Mouse (Mus musculus) urinary bladder, postnatal 14 days (tissue): Measurements from ENCODE around the gene Cerk.
"Not testable (repeated sequence)": the region's sequence is repeated elsewhere in the genome, so short reads cannot be mapped to it uniquely, and the experiment has no call there.

Experiments used
- DNase-seq: peaks from one replicate; pipeline ENCODE4 v3.0.0; 2021; ENCODE audit warnings: low spot score

Cerk gene

DNA sequence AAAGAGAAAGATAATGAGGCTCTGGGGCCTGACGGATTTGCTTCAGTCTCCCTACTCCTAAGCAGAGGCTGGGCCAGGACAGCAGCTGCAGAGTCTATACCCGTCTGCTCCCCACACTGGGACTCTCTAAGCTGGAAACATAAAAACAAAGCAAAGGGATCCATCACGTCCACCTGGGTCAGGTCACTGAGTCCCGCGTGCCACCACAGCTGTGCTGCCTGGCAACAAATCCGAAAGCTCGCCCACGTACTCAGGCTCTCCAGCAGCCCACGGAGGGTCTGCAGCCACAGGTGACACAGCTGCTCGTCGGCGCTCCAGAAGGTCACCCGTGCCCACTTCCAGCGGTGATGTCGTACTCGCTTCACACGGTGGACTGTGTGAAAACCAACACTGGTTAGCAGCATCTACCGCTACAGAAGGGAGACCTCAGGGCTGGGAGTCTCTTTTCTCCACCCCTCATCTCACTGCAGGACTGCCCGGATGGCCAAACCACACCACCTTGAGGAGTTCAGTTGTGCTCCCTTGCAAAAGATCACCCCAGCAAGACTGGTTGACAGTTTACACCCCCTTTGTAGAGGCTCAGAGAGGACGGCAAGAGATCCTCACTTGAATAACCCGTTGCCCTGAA is 21.1 kb downstream of the Cerk start:
- DNase-seq: no peak

DNA sequence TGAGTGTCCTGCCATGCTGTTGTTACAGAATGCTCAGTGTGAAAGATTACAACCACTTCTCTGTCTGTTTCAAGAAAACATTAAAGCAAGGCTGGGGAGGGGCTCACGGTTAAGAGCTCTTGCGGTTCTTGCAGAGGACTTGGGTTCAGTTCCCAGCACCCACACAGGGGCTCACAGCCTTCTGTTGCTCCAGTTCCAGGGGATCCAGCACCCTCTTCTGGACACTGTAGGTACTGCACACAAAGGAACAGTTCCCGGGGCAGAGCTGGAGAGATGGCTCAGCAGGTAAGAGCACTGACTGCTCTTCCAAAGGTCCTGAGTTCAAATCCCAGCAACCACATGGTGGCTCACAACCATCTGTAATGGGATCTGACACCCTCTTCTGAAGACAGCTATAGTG is 24.1 kb downstream of the Cerk start:
- not testable (repeated sequence) for DNase-seq

DNA sequence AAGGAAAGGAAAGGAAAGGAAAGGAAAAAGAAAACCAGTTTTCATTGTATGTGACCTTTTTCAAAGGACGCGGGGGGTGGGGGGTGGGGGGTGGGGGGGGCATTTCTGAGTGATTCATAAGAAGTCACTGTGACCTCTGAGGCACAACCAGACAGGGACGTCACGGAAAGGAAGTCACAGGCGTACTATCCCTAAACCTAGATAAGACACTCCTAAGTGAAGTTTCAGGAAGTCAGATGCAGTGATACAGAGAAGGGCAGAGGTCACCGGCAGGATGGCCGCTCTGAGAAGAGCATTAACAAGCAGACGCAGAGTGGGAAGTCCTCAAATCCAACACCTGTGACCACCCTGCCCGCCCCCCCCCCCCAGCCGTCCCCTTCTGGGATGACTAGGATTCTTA is 25.0 kb downstream of the Cerk start:
- no peak for DNase-seq

DNA sequence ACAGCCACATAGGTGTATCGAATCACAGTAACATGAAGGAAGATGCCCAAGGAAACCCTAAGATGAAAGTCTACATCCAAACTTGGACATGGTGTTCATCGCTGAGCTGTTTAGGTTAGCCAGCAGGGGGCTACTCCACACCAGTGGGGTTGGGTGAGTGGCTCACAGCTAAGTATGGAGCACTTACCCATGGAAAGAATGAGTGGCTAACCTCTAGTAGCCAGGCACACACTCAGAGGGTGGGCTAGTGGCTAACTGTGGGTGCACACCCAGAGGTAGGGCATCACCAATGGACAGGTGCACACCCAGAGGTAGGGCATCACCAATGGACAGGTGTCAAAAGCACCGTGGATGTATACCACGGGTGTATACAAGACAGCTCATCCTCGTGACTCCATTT is 26.2 kb downstream of the Cerk start:
- no peak for DNase-seq

DNA sequence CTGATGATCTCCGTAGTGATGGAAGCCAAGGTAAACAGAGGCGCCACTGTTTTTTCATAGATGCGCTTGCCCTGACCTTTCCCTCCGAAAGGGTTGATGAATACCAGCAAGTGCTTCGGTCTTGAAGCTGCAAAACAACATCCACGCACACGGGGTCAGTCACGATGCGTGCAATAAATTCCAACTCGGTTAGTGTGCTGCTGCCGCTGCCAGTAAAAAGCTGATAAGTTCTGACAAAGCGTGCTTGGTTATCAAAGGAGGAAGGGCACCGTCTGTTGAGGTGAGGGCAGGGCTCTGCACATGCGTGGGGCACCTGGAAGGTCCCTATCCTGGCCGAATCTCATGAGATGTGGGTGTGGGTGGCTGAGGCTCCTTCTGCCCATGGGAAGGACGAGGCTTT is 26.8 kb downstream of the Cerk start:
- no peak for DNase-seq

DNA sequence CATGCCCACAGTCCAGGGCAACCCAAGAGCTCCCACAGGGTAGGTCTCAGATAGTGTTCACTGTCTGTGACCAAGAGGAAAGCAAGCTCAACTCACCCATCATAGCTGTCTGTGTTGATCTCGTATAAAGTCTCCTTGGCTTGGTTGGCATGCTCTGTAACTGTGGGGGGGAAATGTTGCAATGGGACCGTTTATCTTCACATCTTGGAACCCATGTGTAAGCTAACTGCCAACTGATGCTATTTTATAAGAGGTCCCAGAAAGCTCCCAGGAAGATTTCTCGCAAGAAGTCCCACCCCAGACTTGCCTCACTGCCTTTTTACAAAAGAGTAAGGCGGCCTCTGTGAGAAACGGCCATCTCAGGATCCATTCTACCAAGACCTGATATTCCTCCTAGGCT is 29.4 kb downstream of the Cerk start:
- DNase-seq: no peak

DNA sequence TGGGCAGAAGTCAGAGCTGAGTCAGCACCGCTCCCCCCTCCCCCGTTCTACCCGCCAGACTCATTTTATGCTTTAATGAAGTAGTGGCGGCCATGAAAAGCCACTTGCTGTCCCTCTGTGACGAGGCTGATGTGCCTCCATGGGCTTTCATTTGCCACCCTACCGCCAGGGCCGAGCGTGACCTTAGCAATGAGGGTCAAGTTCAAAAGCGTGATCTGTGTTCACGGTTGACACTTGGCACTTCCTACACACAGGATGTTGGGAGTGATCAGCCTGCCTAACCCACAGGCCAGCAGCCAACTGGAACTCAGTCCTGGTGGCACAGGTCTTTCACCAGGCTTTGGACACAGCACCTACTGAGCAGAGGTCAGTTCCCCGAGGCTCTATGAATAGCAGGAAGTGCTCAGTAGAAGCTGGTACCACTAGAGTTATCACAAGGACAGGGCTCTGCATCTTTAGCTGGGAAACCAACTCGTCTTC is 32.4 kb downstream of the Cerk start:
- DNase-seq: no peak

DNA sequence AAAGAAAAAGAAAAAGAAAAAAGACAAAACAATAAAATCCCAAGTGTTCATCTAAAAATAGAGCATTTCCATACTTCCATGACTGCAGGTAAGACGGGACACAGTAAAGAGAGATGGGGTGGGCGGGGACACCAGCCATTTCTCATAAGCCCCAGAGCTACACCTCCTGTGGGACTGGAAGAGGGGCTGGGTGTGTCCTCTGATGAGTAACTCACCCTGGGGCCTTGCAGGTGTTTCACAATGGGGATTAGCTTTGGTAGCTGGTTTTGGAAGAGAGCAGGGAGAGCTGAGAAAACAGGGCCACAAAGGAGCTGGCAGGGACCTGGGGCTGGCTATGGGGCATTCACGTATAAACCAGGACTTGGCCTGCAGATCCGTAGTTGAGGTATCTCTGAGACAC is 35.3 kb downstream of the Cerk start:
- DNase-seq: no peak

DNA sequence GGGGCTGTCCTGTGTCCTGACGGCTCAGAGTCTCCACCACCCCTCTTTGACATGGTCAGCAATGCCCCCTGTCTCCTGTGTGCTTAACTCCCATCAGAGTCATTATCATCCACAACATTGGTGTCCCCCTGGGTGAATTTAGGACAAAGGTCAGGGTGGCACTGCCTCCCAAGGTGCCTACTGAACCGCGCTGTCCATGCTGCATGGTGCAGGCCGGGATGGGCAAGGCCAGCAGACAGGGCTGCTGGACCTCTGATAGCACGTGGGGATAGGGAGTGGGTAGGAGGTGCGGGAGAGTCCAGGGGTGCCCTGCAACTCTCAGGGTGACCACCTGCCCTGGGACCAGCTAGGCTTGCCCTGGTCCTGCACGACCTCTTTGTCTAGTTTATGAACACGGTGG is 39.0 kb downstream of the Cerk start:
- no peak for DNase-seq

DNA sequence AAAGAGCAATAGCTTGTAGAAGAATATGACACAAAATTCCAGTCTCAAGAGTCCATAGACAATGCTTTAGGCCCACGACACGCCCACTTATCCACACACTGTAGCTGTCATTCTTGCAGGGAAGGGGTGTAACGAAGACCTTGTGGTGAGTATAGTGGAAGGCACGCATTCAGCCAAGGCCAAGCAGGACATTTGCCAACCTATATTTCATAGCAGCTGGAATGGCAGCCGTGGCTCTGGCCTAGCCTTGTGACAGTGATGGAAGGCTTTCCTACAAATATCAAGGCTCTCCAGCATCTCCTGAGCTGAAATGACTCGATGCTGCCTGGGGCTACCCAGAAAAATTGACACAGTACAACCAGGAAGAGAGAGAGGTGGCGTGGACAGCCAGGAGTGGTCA is 40.9 kb downstream of the Cerk start:
- no peak for DNase-seq

DNA sequence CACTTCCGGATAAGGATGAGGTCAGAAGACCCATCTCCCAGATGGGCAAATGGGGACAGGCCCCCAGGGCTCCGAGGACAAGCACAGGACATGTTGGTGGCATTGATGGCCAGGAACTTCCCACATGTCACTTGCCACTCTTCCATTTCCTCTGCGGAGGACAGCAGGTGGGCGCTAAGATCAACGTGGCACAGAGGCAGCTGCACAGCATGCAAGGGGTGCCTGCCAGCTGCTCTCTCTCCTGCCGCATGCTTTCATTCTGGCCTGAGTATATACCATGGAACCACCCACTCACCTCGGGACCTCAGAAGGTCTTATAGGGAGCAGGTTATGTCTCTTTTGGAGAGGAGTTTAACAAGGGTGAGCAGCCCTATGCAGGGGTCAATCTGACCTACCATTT is 41.4 kb downstream of the Cerk start:
- no peak for DNase-seq

DNA sequence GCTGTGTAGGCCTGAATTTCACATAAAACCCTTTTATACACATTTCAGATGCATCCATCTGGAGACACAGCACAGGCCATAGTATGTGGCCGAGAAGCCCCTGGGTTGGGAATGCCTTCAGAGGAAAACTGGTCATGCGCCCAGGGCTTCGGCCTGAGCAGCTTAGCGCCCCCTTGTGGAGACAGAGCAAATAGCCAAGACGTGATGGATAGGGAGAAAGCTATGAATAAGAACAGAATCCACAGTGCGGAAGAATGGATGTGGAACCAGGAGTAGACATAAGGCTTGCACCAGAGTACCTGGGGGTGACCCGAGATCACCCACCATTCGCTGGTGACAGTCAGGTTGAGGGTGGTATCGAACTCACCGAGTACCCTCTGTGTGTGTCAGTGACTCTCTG is 45.6 kb downstream of the Cerk start:
- peak; percentile 58 for DNase-seq

DNA sequence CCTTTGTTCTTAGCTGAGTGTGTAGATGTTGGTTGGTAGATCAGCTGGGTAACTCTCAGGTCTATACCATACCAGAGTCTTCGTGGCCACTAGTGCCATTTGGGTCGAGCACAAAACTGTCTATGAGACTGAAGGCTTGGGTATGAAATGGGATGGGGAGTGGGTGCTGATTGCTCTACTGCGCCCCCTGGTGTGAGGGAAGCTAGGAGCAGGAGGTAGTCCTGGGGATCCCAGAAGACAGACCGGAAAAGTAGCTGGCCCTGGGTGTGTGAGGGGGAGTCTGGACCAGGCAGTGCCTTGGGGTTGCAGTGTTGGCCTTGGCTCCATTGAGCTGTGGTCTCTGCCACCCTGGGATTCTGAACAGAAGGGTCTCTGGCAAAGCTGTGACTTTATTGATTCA is 48.3 kb downstream of the Cerk start:
- peak; percentile 24 for DNase-seq

DNA sequence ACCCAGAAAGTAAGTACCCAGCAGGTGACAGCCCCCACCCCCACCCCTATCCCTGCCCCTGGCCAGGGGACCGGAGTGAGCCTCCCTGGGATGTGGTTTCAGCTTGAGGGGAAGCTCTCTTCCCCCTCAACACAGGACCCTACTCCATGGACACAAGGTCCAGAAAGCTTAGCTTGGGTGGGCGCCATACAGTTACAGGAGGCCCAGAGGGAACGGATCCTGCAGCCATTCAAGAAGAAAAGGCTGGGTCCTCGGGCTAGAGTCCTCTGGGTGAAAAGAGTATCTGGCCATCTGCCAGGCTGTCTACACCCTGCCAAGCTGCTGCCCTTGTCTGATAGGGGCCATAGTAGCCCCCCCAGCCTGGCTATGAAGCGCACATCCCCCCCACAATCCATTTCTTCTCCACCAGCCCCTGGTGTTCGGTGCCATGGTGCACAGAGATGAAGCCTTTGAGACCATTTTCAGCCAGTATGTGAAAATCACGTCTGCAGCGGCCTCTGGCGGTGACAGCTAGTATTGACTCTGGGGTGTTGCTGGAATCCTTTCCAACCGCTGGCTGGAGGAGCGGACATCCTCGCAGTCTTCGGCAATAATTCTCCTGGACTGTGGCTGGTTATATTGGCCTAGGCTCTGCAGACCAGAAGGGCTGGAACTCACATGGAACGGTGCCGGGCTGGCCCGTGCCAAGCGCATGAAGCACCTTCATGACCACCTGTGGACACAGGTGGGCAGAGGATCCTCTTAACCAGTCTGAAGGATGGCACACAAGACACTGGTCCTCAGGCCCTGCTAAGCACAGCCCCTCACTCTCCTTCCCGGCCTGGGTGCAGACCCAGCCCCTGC is 50.8 kb downstream of the Cerk start:
- peak; percentile 89 for DNase-seq

DNA sequence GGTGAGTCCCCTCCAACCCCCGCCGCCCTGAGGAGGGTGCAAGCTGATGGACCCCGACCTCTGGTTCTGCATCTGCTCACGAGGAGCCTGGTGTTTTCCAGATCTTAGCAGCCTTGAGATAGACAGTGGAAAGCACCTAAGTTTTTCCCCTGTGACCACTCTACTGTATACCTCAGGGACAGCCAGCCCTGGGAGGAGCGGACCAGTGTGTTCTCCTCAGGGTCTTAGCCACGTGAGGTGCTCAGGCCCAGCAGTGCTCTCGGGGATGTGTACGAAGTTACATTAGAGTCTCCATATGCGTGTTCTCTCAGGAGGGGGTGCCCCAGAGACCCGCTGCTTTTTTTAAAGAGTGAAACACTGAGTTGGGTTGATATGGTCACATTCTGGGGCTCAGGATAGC is 55.3 kb downstream of the Cerk start:
- no peak for DNase-seq

DNA sequence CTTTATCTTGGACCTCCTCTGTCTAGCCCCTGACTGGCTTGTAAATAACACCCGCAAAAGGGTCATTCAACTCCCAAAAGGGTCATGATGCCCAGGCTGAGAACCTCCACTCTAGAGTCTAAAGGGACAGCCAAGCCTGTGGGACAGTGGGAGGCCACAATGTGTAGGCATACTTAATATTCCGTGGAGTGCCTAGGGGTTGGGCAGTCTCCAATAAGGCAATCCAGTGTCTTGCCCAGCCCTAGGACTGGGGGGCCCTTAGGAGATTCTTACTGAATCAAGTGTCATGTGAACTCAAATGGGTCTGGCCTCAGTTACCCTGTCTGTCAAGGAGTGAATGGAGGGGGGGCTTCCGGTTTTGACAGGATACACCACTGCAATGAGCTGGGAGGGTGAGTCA is 56.9 kb downstream of the Cerk start:
- no peak for DNase-seq

DNA sequence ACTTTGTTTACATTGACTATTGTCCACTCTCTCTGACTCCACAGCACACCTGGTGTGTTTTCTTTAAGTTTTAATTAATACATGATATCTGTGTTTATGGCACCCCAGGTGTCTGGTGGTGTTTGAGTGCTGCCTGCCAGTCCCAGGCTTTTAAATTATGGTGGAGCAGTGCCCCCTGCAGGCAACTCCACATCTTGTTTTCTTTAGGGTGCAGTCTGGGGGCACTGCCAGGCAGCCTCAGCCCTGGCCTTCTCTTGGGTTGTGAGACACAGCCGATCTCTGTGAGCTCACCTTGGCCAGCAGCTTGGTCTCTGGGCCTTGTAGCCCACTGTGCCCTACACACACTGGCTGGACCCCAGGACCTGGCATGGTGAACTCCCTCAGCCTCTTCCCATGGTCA is 61.6 kb downstream of the Cerk start:
- DNase-seq: peak; percentile 74

DNA sequence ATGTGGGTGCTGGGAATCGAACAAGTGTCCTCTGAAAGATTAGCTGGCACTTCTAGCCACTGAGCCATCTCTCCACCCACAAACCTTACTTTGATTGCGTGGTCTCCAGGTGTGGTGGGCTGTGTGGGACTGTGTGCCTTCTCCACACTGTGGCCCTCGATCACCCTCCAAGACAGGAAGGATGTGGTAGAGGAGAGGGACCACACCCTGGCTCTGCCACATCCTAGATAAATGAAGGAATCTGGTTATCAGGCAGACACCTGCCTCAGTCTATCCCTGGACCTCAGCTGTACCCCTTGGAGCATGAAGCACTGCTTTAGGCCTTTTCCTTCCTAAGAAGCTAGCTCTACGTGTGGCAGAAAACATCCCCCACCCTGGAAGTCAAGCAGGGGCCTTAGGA is 62.5 kb downstream of the Cerk start:
- DNase-seq: no peak

DNA sequence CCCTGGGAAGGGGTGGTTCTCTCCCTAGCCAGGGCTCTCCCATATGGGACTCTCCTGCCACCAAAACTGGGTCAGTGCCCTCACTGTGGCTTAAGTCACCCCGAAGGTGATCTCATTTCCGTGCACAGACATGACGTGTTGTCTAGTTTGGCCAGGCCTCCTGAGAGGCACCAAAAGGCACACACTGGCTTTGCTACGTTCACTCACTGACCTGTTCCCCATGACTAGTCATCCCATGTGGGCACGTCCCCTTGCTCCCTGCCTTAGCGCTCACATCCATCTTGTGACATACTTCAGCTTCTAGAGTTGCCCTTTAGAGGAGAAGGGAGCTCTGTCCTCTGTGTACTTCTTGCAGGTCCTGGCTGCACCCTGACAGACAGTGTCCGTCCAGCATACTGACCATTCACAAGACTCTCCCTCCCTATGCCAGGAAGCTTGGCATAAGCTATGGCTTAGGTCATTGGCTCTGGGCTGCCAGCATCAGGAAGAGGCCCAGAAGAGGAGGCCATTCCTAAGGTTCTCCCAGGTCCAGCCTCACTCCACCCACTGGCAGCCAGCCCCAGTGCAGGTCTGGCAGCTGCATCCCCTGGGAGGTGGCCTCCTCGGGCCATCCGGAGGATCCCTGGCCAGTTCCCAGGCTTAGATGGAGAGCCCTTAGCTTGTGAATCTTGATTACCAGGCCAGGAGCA is 63.5 kb downstream of the Cerk start:
- DNase-seq: peak; percentile 27

DNA sequence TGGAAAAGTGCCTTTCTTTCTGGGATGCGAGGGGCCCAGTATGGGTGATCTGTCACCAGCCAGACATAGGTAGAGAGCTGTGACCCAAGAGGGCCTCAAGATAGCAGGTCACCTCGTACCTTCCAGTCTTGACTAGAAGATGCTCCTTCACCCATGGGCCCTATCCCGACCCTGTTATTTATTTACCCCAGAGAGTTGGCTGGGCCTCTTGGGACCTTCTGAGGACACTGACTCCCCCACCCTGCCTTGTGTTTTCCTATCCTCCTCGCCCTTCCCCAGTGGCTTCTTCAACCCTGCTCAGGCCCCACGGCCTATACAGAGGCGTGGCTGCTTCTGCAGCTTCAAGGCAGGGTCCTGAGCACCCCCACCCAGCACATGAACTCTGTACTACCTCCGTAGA is 66.8 kb downstream of the Cerk start:
- no peak for DNase-seq

DNA sequence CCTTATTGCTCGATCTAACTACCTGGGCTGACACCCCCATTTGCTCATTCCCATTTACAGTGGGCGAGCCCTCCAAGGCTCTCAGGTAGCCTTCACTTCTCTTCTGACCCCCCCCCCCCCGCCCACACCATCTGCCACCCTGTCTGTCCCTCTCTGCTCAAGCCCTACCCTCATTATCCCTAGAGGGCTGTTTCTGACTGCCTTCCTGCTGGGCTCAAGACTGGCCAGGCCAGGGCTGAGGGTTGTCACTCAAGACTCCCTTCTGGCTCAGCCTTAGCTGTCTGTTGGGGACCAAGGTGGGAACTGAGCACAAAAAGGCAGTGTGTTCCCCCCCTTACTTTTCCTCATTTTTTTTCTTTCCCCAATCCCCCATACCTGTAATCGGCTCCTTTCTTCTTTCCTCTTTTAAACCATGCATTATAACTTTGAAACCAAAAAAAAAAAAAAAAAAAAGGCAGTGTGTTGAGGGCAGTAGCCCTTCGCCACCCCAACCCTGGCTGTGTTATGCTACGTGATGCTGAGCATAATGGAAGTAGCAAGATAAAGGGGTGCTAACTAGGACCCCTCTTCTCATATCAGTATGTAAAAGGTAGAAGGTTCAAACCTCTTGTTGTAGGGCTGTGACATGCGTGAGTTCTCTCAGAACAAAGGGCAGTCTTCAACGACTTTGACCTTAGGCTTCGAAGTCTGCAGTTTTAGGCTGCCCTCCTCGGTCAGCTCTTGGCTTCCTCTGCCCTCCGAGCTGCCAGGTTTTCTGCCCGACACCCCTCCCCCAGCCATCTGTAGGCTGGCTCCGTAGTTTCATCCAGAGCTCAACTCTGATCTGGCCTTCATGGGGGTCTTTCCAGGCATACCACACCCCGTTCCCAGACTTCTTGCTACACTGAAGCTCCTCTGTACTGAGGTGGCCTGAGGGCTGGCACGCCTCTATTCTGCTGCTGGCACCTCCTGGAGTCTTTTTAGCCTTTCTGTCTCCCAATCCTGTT is 68.5 kb downstream of the Cerk start:
- DNase-seq: no peak

DNA sequence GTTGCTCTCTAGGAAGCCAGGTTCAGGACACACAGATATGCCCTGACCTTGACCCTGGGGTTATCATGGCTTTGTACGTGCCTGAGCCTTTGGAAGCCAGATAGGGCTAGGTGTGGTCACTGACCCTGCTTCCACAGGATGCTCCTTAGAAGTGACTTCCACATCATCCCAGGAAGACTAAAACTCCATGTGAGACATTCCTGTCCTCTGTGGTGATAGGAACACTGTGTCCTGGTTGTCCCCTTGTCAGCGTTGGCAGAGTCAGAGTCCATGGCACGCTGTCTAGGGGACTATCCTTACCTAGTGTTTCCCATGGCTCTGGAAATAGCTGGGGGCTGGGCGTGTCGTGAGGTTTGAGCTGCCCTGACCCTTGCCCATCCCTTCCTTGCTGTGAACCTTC is 69.5 kb downstream of the Cerk start:
- DNase-seq: no peak
